ENCODE assay signal across 7 mouse cellular contexts in the genomic region with DNA sequence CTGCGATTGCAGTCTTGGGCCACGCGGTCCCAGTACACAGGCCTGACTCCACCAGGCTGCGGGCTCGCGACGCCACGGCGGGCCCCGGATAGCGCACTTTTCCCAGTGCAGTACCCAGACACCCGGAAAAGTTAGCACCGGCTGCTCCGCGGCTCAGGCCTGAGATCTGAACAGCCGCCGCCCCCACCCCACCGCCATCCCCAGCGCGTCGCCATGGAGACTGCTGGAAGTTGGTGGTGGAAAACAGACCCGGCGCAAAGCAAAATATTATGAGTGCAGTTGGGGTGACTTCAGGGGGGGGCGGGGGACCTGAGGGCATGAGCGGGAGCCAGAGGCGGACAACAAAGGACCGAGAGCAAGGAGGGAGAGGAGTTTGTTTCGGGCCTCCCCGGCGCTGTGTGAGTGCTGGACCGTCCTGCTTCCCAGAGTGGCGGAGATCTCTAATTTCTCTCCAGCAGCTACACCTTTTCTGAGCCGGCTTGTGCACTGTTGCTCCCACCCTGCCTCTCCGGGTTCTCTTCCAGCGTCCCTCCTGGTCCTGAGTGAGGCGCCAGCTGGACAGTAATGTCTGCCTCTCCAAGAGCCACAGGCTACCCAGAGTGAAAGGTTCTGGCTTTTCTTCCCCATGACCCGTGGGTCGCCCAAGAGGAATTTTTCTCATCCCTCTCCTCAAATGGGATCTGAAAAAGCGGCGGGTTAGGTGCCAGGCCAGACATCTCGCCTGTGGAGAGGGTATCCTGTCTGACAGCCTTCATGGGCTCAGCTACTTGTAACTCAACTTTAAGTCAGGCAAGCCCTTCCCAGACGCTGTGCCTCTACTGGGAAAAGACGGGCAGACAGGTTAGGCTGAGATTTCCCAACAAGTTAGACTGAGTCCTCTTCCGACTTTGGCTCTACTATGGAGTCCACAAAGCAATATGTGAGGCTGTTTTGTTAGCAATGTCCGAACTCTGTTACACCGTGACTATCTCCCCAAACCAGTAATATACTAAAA. TPM values are rescaled to one million over a fixed set of nuclear protein-coding genes. Genes with fewer than 3 reads are reported as not detected.
DNase-seq lines count a peak whose midpoint lies in the region; ATAC-seq and TF ChIP-seq lines count a peak whose summit lies in the region.

No protein-coding gene starts in this region.

- DNase-seq in liver, postnatal 0 days, result no peak
- no peak for DNase-seq in frontal cortex, postnatal 36 days (ENCODE audit: low spot score in 2 of 2)
- no peak for DNase-seq in cerebellum, adult 9-10 months

- no peak for TF ChIP-seq CTCF in liver, postnatal 0 days (IDR thresholded peaks at IDR 0.05; ENCODE audit: low read depth)

- peak overlapping the region; percentile 46 for H3K4me2 ChIP-seq in liver, embryonic 12.5 days
- no peak overlapping the region for H3K4me2 ChIP-seq in liver, postnatal 0 days (ENCODE audit: low read depth, low read length)
- H3K4me2 ChIP-seq in embryonic facial prominence, embryonic 12.5 days (replicated peaks), result peak overlapping the region; percentile 73
- H3K4me2 ChIP-seq in hindbrain, embryonic 13.5 days, result peak overlapping the region; percentile 72
- peak overlapping the region; percentile 77 for H3K4me2 ChIP-seq in neural tube, embryonic 13.5 days

- H3K27me3 ChIP-seq in liver, embryonic 12.5 days (replicated peaks), result peaks cover 92% of the 10 kb centered on the region
- peaks cover 88% of the 10 kb centered on the region for H3K27me3 ChIP-seq in liver, postnatal 0 days (ENCODE audit: insufficient read depth, low read length)
- peaks cover 66% of the 10 kb centered on the region for H3K27me3 ChIP-seq in embryonic facial prominence, embryonic 12.5 days
- H3K27me3 ChIP-seq in hindbrain, embryonic 13.5 days, result peaks cover 45% of the 10 kb centered on the region
- peaks cover 52% of the 10 kb centered on the region for H3K27me3 ChIP-seq in neural tube, embryonic 13.5 days

- no peak; the same call in 1 of the 2 replicates for ATAC-seq in liver, embryonic 12.5 days
- ATAC-seq in liver, postnatal 0 days, result no peak
- ATAC-seq in embryonic facial prominence, embryonic 12.5 days (ENCODE audit: insufficient number of reproducible peaks, insufficient read depth, low FRiP score, low TSS enrichment), result peak; percentile 39; the same call in 1 of the 2 replicates
- ATAC-seq in hindbrain, embryonic 13.5 days (ENCODE audit: low FRiP score), result peak; percentile 52
- peak; percentile 38 for ATAC-seq in neural tube, embryonic 13.5 days (ENCODE audit: low read depth)

- no peak overlapping the region for H3K9ac ChIP-seq in liver, embryonic 12.5 days
- no peak overlapping the region for H3K9ac ChIP-seq in liver, postnatal 0 days (replicated peaks)
- peak overlapping the region; percentile 42; the same call in 1 of the 2 replicates for H3K9ac ChIP-seq in embryonic facial prominence, embryonic 12.5 days
- H3K9ac ChIP-seq in hindbrain, embryonic 13.5 days, result peak overlapping the region; percentile 79
- peak overlapping the region; percentile 73 for H3K9ac ChIP-seq in neural tube, embryonic 13.5 days

- no peaks in the 10 kb centered on the region for H3K9me3 ChIP-seq in liver, embryonic 12.5 days (replicated peaks)
- no peaks in the 10 kb centered on the region for H3K9me3 ChIP-seq in liver, postnatal 0 days (ENCODE audit: low read length)
- no peaks in the 10 kb centered on the region for H3K9me3 ChIP-seq in embryonic facial prominence, embryonic 12.5 days
- no peaks in the 10 kb centered on the region for H3K9me3 ChIP-seq in hindbrain, embryonic 13.5 days
- no peaks in the 10 kb centered on the region for H3K9me3 ChIP-seq in neural tube, embryonic 13.5 days

- WGBS in liver, embryonic 12.5 days (ENCODE audit: insufficient replicate concordance), result 7% methylated on average over 46 of the region's 46 CpGs
- WGBS in liver, postnatal 0 days (ENCODE audit: insufficient replicate concordance), result 7% methylated on average over 46 of the region's 46 CpGs
- WGBS in embryonic facial prominence, embryonic 12.5 days, result 4% methylated on average over 45 of the region's 46 CpGs
- 4% methylated on average over 46 of the region's 46 CpGs for WGBS in hindbrain, embryonic 13.5 days
- WGBS in neural tube, embryonic 13.5 days, result 6% methylated on average over 46 of the region's 46 CpGs

- H3K4me3 ChIP-seq in liver, embryonic 12.5 days, result peak overlapping the region; percentile 13; the same call in 1 of the 2 replicates
- no peak overlapping the region for H3K4me3 ChIP-seq in liver, postnatal 0 days (ENCODE audit: low read depth, low read length)
- H3K4me3 ChIP-seq in embryonic facial prominence, embryonic 12.5 days, result peak overlapping the region; percentile 40
- H3K4me3 ChIP-seq in hindbrain, embryonic 13.5 days, result peak overlapping the region; percentile 46
- H3K4me3 ChIP-seq in neural tube, embryonic 13.5 days, result peak overlapping the region; percentile 47

- TF ChIP-seq EP300 in liver, postnatal 0 days (IDR thresholded peaks at IDR 0.05; ENCODE audit: low read depth), result no peak

- no peak overlapping the region for H3K27ac ChIP-seq in liver, embryonic 12.5 days
- no peak overlapping the region for H3K27ac ChIP-seq in liver, postnatal 0 days (ENCODE audit: low read depth)
- H3K27ac ChIP-seq in embryonic facial prominence, embryonic 12.5 days, result no peak overlapping the region
- H3K27ac ChIP-seq in hindbrain, embryonic 13.5 days, result peak overlapping the region; percentile 90
- H3K27ac ChIP-seq in neural tube, embryonic 13.5 days (replicated peaks), result peak overlapping the region; percentile 77

- no peaks in the 10 kb centered on the region for H3K36me3 ChIP-seq in liver, embryonic 12.5 days
- no peaks in the 10 kb centered on the region for H3K36me3 ChIP-seq in liver, postnatal 0 days (replicated peaks; ENCODE audit: insufficient read depth, low read length)
- H3K36me3 ChIP-seq in embryonic facial prominence, embryonic 12.5 days, result no peaks in the 10 kb centered on the region
- no peaks in the 10 kb centered on the region for H3K36me3 ChIP-seq in hindbrain, embryonic 13.5 days
- H3K36me3 ChIP-seq in neural tube, embryonic 13.5 days, result no peaks in the 10 kb centered on the region

- H3K4me1 ChIP-seq in liver, embryonic 12.5 days, result peaks cover 5% of the 10 kb centered on the region; the same call in 1 of the 2 replicates
- H3K4me1 ChIP-seq in liver, postnatal 0 days (ENCODE audit: insufficient read depth), result peaks cover 10% of the 10 kb centered on the region; the same call in 1 of the 2 replicates
- H3K4me1 ChIP-seq in embryonic facial prominence, embryonic 12.5 days, result peaks cover 30% of the 10 kb centered on the region
- peaks cover 77% of the 10 kb centered on the region for H3K4me1 ChIP-seq in hindbrain, embryonic 13.5 days (replicated peaks)
- peaks cover 69% of the 10 kb centered on the region for H3K4me1 ChIP-seq in neural tube, embryonic 13.5 days (replicated peaks)

RNA-seq across cellular contexts. Expression of a gene that starts 4.6 kb away (rescaled TPM):
- not detected in 2 replicates for polyA plus RNA-seq in liver, embryonic 12.5 days (2016; fragmentation: Nextera tagmentation; extraction: Ambion mirVana)
- polyA plus RNA-seq in liver, postnatal 0 days (2015; fragmentation: Nextera tagmentation; extraction: Ambion mirVana), result not detected in 2 replicates
- polyA plus RNA-seq in embryonic facial prominence, embryonic 12.5 days (2016; fragmentation: Nextera tagmentation; extraction: Ambion mirVana), result 1.9 and 2.0 TPM in 2 replicates
- 25.1 and 25.9 TPM in 2 replicates for polyA plus RNA-seq in hindbrain, embryonic 13.5 days (2015; fragmentation: Nextera tagmentation; extraction: Ambion mirVana)
- 21.8 and 22.7 TPM in 2 replicates for polyA plus RNA-seq in neural tube, embryonic 13.5 days (2015; fragmentation: Nextera tagmentation; extraction: Ambion mirVana)

Comparison
In these comparisons a context has a peak if more than half of its experiments do, and no peak if none do; other contexts are left out.
1. ATAC-seq: peak in embryonic facial prominence, embryonic 12.5 days (single experiment), hindbrain, embryonic 13.5 days (single experiment) and neural tube, embryonic 13.5 days (single experiment); none in liver, embryonic 12.5 days (single experiment) and liver, postnatal 0 days (single experiment).
2. H3K27ac ChIP-seq: peak in hindbrain, embryonic 13.5 days (single experiment) and neural tube, embryonic 13.5 days (single experiment); none in liver, embryonic 12.5 days (single experiment), liver, postnatal 0 days (single experiment) and embryonic facial prominence, embryonic 12.5 days (single experiment).
3. H3K9ac ChIP-seq: peak in embryonic facial prominence, embryonic 12.5 days (single experiment), hindbrain, embryonic 13.5 days (single experiment) and neural tube, embryonic 13.5 days (single experiment); none in liver, embryonic 12.5 days (single experiment) and liver, postnatal 0 days (single experiment).